Mouse (Mus musculus) MEL-GATA-1-ER (cell line): ENCODE measurements around the gene Hint1.

Experiments used
- DNase-seq: peaks from one replicate; pipeline ENCODE4 v3.0.0-alpha.2; 2012; ENCODE audit warnings: low read depth; ENCODE audit errors: extremely low read depth

Gene Hint1

DNA sequence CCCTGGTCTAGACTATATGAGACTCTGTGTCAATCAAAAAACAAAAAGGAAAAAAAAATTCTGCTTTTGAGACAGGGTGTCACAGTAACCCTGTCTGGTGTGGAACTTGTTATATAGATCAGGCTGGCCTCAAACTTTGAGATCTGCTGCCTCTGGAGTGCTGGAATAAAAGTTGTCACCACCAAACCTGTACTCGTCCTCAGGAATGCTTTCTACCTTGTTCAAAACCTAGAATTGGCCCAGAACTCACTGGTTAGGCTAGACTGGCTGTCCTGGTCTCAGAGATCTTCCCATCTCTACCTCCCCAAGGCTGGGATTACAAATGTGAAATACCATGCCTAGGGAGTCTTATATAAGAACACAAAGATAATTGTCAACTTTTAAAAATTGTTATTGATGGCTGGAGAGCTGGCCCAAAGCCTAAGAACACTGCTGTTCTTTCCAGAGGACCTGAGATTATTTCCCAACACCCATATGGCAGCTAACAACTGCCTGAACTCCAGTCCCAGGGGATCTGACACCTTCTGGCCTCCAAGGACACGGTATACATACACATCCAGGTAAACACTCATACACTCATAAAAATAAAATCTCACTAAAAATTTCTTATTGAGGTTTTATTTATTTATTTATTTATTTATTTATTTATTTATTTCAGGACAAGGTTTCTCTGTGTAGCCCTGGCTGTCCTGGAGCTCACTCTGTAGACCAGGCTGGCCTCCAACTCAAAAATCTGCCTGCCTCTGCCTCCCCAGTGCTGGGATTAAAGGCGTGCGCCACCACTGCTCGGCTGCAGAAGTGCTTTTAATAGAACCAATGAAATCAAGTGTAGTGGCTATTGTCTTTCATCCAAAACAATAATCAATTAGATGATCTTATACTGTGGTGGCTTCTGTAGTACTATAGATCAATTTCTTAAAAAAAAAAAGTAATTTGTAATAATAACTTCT, 4.4 kb upstream of the Hint1 start:
- DNase-seq: no peak

DNA sequence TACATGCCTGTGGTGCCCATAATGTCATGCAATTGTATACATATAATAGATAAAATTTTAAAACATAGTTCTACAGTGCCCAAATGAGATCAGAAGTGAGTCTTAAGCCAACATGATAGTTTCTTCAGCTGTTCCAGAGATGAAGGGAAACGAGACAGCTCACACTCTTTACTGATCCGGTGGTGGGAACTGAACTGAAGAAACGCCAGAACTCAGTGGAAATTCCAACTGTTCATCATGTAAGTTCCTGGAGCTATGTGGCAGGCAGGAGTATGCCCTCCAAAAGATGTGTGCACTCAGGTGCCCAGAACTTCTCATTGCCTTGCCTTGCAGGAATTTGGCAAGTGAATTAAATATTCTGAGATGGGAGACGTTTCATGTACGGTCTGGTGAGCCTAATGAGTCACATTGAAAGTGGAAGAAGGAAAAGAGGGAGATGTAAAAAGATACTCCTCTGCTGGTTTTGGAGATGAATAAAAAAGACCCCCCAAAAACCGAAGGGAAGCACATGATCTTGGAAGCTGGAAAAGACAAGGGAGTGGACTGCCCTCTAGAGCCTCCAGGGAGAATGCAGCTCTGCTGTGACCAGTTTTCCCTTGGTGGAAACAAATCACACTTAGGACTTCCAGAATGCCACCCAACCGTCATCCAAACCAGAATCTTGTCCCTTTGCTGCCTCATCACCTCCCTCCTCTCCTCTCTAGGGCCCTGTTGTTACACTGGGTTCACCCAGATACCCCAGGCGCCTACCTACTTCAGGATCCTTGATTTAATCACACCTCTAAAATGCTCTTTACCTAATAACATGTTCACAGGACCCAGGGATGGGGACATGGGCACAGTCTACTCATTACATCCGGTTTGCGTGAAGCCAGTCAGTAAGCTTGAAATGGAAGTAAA, 3.3 kb upstream of the Hint1 start:
- no peak for DNase-seq

DNA sequence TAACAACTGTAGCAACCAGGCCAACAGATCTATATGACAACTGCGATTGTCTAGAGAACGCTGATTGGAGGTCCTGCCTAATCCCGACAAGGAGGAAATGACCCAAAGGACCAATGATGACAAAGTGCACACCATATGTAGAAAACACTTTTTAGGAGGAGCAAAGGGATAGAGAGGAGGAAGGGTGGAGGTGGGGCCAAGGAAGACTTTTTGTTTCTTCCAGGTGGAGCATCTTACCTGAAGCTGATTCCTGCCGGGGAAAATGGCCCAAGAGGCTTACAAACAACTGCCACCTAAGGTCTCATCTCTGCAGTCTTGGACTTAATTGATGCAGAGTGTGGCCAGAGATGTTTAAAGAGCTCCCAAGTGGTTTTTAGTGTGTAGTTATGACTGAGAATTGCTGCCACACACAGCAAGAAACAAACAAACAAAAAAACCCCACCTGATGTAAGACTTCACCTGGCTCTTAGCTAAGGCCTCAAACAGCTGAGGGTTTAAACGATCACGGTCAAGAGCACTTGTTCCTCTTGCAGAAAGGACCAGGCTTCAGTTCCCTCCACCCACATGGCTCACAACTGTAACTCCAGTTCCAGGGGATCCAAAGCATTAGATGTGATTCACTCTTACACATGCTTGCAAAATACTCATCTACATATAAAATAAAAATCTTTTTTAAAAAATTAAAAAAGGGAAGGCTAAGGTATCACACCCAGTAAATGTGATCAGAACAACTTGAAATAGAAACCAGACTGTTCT, 675 bp upstream of the Hint1 start:
- no peak for DNase-seq

DNA sequence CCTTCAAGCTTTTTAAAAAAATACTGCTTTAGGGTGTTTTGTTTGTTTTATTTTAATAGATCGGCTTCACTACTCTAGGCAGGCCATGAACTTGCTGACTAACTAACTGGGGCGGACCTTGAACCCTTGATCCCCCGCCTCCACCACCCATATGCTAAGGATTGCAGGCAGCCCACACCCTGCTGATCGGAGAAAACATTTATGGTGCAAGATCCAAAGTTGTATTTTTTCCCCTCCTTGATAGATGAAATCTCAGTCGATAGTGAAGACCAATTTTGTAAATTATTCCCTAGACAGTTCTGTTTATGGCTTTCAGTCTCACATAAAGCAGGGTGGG, 834 bp downstream of the Hint1 start:
- DNase-seq: no peak

DNA sequence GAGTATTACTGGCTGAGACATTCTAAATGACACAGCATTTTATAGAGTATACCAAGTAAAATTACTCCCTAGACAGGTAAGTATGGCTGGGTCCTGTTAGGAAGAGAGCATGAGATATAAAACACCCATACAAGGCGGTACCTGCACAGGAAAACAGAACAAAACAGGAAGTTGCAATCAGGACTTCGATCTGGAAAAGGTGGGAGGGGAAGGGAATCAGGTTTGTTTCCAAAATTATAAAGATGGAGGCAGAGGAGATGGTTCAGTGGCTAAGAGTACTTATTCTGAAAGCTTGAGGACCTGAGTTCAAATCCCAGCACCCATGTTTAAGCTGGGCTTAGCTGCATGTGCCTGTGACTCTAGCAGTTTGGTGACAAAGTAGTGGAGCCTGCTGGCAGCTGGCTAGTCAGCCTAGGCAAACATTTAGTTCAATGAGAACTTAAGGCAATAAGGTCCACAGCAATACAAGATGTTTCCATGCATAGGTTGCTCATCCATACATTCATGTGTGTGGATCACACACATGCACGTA, 1.8 kb downstream of the Hint1 start:
- no peak for DNase-seq

DNA sequence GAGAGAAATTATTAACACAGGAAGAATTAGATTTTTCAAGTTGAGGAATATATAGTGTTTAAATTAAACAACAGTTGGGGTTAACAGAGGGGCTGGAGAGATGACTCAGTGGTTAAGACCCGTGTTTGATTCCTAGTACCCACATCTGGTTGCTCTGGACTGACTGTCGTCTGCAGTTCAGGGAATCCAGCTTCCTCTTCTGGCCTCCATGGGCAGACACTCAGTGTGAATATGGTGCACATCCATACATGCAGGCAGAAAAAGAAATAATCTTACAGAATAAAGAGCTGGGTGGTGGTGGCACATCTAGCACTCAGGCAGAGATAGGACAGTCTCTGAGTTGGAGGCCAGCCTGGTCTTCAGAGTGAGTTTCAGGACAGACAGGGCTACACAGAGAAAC, 2.3 kb downstream of the Hint1 start:
- DNase-seq: no peak

DNA sequence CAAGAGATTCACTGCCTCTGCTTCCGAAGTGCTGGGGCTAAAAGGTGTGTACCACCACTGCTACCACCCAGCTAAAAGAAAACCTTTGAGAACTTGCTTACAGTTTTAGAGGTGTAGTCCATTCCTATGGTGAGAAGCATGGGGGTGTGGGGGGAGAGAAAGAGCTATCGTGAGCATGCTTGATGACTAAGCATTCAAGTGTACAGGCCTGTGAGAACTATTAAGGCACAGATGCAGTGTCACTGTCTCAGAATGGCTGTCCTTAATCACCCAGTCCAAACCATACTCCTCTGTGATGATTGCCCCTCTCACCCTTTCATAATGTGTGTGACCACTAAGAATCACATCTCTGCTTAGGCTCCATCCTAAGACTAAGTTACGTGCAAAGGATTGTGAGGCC, 3.1 kb downstream of the Hint1 start:
- no peak for DNase-seq

DNA sequence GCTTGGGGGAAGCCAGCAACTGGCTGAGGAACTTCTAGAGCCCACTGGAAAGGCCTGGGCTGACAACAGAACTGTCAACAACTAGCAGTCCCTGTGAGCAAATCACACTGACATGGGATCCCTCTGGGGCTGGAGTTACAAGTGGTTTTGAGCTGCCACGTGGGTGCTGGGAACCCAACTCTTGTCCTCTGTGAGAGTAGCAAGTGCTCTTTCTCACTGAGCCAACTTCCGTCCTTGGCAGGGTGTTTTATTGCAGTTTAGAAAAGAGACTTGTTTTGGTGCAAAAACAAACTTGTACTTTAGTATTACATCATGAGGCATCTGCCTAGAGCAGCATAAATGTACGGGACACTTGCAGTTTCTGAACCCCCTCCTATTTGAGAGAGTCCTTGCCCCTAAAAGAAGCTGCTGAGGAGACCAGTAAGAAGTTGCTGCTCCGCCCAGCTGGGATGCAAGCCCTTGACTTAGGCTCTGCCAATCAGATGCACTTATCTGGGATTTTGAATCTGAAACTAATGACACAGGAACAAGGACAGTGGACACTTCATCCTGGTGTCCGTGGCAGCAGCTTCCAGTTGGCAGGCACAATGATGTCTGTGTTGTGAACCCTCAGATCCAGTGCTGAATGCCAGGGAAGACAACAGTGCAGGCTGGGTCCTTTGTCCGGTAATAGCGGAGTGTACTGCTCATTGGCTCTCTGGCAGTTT, 5.8 kb downstream of the Hint1 start:
- DNase-seq: no peak

DNA sequence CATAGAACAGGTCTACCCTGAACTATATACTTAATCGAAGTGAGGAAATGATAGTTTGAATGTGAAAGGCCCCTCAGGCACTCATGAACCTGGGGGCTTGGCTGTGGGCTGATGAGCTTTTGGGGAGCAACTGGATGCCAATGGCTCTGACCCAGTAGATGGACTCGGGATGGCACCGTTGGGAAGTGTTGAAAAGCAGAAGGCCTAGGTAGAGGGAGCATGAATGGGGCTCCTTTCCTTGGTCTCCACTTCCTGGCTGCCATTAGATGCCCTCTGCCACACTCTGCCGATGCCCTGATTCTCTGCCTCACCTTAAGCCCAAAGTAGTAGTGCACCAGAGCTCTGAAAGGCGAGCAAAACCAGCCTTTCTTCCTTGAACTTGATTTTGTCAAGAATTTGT, 9.8 kb downstream of the Hint1 start:
- no peak for DNase-seq

DNA sequence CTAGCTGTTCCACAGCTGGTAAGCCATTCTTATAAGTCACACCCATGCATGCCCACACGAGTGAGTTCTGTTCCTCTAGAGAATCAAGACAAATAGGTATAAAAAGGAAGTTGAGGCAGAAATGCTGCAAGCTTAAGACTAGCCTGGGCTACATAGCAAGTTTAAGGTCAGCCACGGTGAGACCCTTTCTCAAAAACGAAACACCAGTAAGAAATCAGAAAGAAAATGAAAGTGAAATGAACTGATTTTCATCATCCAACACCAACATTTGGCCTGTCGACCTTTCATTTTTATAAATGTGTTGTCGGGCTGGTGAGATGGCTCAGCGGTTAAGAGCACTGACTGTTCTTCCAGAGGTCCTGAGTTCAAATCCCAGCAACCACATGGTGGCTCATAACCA, 12.7 kb downstream of the Hint1 start:
- DNase-seq: no peak

DNA sequence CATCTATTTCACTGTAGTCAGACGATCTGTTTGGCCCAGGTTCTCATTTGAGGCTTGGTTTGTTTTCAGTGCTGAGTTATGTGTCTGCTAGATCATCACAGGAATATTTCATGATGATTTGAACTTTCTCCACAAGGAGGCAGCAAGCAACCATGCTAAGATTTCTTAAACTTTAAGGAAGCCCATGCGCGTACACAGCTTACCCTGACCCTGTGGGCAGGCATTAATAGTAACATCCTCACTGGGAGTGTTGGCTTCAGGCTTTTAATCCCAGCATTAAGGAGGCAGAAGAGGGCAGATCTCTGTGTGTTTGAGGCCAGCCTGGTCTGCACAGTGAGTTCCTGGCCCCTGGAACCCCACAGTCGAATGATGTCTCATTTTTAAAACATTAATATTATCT, 13.3 kb downstream of the Hint1 start:
- no peak for DNase-seq

DNA sequence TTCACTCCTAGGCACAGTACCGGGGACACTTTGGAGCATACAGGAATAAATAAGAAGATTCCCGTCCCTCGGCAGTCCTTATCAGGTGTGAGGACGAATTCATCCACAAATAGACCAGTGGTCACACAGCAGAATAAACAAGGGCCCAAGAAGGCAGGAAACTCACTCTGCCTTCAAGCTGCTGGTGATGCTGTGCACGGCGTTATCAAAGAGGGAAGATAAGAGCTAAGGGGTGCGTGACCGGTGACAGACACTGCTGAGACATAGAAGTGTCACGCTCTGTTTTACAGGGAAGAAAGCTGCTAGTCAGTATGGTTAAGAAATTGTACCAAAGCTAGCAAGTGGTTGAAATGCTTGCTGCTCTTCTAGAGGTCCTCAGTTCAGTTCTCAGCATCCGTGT, 13.7 kb downstream of the Hint1 start:
- DNase-seq: no peak

DNA sequence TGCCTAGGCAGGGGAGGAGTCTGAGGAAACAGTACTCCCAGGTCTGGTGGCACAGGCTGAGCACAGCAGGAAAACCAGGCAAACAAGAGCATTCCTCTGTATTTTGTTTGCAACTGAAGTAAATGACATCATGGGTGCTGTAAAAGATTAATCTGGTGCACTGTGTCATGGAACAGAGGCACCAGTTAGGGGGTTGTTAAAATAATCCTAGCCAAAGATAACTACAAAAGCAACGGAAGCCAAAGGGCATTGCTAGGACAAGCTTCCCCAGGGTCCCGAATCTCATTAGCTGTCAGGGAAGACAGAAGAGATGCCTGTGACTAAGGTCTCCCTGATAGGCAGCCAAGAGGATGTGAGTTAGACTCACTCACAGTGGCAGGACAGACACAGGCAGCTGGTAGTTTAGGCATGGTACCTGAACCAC, 14.9 kb downstream of the Hint1 start:
- no peak for DNase-seq

DNA sequence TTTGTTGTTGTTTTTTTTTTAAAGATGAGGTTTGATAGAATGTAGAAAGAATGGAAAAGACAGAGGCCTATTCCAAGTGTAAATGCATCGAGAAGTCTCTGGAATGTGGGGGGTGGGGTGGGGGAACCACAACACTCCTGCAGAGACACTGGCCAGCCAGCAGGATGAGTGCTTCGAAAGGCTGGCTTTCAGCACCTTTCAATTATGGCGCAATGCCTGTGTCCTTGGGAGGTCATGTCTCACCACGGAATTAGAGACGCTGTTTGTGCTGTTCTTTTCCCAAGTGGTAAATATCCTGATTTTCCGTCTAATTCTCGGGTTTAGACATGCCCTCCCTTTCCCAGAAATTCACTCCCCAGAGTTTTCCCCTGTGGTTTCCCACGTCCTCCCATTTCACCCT, 16.5 kb downstream of the Hint1 start:
- DNase-seq: no peak

DNA sequence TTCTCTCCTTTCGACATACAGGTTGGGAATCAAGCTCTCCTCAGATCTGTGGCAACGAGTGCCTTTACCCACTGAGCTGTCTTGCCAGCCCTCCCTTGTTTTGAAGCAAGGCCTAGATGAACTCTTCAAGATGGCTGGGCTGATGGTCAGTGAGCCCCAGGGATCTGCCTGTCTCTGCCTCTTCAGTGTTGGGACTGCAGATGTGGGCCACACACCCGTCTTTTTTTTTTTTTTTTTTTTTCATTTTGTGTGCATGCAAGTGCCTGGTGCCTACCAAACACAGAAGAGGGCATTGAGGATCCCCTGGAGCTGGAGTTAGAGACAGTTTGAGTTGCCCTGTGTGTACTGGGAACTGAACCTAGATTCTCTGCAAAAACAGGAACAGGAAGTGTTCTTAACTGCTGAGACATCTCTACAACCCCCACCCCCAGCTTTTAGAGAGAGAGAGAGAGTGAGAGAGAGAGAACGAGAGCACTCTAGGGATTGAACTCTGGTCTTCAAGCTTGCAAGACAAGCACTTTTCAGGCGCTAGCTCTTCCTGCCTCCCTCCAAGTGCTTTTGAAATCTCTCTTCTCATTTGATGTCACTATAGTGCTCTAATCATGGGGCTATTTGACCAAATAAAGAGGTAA, 18.1 kb downstream of the Hint1 start:
- peak; percentile 72 for DNase-seq

DNA sequence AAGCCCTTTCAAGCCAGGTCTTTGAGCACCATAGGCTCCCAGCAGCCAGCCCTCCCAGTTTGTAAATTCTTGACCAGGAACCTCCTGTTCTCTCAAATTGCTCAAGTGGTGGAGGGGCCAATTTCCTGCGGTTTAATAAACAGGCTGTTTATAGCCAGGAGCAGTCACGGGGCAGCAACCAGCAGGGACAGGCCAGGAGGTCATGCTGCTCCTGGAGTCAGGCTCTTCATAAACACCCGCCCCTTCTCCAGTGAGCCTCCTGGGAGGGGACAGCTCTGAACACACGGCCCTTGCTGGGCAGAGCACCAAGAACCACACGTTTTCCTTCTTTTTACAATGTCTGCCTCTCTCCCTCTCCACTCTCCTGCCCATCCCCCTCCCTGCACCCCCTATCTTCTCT, 18.8 kb downstream of the Hint1 start:
- no peak for DNase-seq

DNA sequence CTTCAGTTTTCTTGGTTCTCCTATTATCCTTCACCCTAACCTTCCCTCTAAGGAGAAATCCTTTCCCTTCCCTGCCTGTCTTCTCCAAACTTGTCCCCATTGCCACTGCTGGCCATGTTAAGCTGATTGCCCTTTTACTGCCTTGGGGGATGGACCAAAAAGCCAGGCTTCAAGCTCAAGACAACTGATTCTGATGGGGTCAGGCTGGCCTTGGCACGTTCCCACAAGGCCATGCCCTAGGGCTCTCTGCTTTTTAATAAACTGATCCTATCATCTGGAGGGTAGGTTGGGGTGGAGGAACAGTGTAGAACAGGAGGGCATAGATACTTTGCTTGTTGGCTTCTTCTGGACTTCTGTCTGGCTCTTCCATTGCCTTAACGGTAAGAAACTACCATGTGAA, 19.2 kb downstream of the Hint1 start:
- no peak for DNase-seq

DNA sequence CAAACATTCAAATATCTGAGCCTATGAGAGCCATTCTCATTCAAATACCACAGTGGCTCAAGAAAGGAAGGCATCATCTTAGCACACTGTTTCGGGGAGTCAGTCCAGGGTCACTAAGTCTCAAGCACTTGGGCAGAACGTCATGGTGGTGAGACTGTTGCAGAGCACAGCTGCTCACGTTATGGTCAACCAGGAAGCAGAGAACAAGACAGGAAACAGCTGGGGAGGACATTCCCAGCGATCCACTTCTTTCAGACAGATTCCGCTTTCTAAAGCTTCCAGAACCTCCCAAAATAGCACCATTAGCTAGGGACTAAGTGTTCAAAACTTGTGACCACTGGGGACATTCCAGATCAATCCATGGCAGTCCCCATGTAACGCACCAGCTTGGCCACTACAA, 21.7 kb downstream of the Hint1 start:
- no peak for DNase-seq

DNA sequence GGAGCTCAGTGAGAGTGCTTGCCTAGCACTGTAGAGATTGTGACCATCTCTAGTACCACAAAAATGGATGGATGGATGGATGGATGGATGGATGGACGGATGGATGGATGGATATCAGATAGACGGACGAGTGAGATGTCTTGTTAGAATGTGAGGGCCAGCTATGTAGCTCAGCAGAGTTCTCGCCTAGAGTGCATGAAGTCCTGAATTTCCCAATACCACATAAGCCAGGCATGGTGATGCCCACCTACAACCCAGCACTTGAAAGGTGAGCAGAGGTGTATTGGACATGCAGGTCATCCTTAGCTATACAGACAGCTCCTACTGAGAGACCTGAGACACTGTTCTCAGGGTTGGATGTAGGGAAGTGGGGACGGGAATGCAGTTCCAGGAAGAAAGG, 25.2 kb downstream of the Hint1 start:
- no peak for DNase-seq

DNA sequence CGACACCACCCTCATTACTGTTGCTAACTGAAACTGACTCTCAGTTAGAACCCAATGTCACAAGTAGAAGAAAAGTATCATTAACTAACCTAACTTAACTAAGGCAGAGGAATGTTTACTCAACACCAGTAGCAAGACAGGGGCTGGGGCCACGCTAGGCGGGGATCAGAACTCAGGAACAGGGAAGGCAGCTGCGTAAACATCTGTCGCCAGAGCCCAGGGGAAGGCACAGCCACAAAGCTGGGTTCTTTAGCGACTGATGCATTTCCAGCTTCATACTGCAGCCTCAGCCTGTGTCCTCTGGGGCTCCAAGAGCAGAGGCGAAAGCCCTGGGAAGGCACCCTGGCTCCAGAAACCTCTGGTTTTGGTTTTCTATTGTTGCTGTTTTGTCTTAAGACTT, 25.9 kb downstream of the Hint1 start:
- DNase-seq: no peak
